Mouse (Mus musculus) left cerebral cortex, adult 18-20 months (tissue): Measurements from ENCODE around the gene Gm28539. TPM values are rescaled to one million over a fixed set of nuclear protein-coding genes. Genes with fewer than 3 reads are reported as not detected.
"Not testable (repeated sequence)": the region's sequence is repeated elsewhere in the genome, so short reads cannot be mapped to it uniquely, and the experiment has no call there.

Experiments
- DNase-seq, 2 experiments: peaks; one replicate each; pipeline ENCODE4 v3.0.0; 2021 to 2022; ENCODE audit warnings: low spot score in 2 of 2, mixed read lengths in 1 of 2
- total RNA-seq, 2 experiments: library from RNA; stranded (reverse); gene quantifications; 2 replicates each; pipeline ENCODE4 v1.2.3; 2021

The Gm28539 gene
- total RNA-seq, 2 experiments from 2014 or later = 5.6 to 13.5 TPM

- not testable (repeated sequence) for DNase-seq
These were observed 13.3 kb downstream of the Gm28539 start for GRCm38 (mm10) chr16:18849521-18850190.

- peak in 1 of 2 experiments; percentile 37 for DNase-seq
These were observed 22.2 kb downstream of the Gm28539 start for GRCm38 (mm10) chr16:18858551-18858950.

GRCm38 (mm10) chr16:18860186-18860585, 23.8 kb downstream of the Gm28539 start:
- no peak for DNase-seq

- not testable (repeated sequence) for DNase-seq
These were observed 34.1 kb downstream of the Gm28539 start for GRCm38 (mm10) chr16:18870495-18870894.

- no peak for DNase-seq
These were observed 39.7 kb downstream of the Gm28539 start for GRCm38 (mm10) chr16:18876091-18876441.

GRCm38 (mm10) chr16:18876442-18877308, 40.3 kb downstream of the Gm28539 start, which contains the start of the genes Mrpl40 and Hira:
Gene Mrpl40 (minus strand): TSS chr16:18876862.
Gene Hira (plus strand): TSS chr16:18877037.
- DNase-seq = peak; percentile 87 to 96

GRCm38 (mm10) chr16:18877386-18878090, 41.2 kb downstream of the Gm28539 start:
- DNase-seq = peak; percentile 30 to 42

GRCm38 (mm10) chr16:18878091-18878720, 41.8 kb downstream of the Gm28539 start:
- DNase-seq = peak in 1 of 2 experiments; percentile 8

- DNase-seq = no peak
These were observed 47.7 kb downstream of the Gm28539 start for GRCm38 (mm10) chr16:18884044-18884443.

GRCm38 (mm10) chr16:18893840-18894372, 57.5 kb downstream of the Gm28539 start:
- no peak for DNase-seq

GRCm38 (mm10) chr16:18895249-18895648, 58.9 kb downstream of the Gm28539 start:
- no peak for DNase-seq

- no peak for DNase-seq
These were observed 60.0 kb downstream of the Gm28539 start for GRCm38 (mm10) chr16:18896429-18896828.

- no peak for DNase-seq
These were observed 69.3 kb downstream of the Gm28539 start for GRCm38 (mm10) chr16:18905648-18906047.

GRCm38 (mm10) chr16:18916064-18916463, 79.7 kb downstream of the Gm28539 start:
- DNase-seq = no peak

GRCm38 (mm10) chr16:18921771-18922170, 85.4 kb downstream of the Gm28539 start:
- no peak for DNase-seq

- DNase-seq = no peak
These were observed 91.6 kb downstream of the Gm28539 start for GRCm38 (mm10) chr16:18927963-18928362.

- DNase-seq = no peak
These were observed 102.1 kb downstream of the Gm28539 start for GRCm38 (mm10) chr16:18938321-18939082.

GRCm38 (mm10) chr16:18943906-18944305, 107.5 kb downstream of the Gm28539 start:
- no peak for DNase-seq

GRCm38 (mm10) chr16:18948941-18949340, 112.6 kb downstream of the Gm28539 start:
- no peak for DNase-seq

- no peak for DNase-seq
These were observed 114.0 kb downstream of the Gm28539 start for GRCm38 (mm10) chr16:18950351-18950750.
